Mouse (Mus musculus) midbrain, embryonic 15.5 days (tissue): ENCODE data around the gene Dok4. TPM values are rescaled to one million over a fixed set of nuclear protein-coding genes. Genes with fewer than 3 reads are reported as not detected.

ENCODE experiments used
- ATAC-seq: fragments of 200-750 bp; cut with Nextera tagmentation; replicated peaks from 2 replicates; pipeline ENCODE4 v1.8.0; 2017; ENCODE audit warnings: moderate TSS enrichment
- H3K27ac ChIP-seq: fragments of 300-500 bp; sonication (generic); 2 replicates; pipeline ENCODE4 v1.5.1; 2015; ENCODE audit warnings: mild to moderate bottlenecking, inconsistent platforms
- H3K27me3 ChIP-seq: fragments of 300-500 bp; sonication (generic); replicated peaks from 2 replicates; pipeline ENCODE4 v1.6.1; 2015; ENCODE audit warnings: inconsistent platforms
- H3K36me3 ChIP-seq: fragments of 300-500 bp; sonication (generic); replicated peaks from 2 replicates; pipeline ENCODE4 v1.6.1; 2015; ENCODE audit warnings: inconsistent platforms
- H3K4me1 ChIP-seq: fragments of 300-500 bp; sonication (generic); 2 replicates; pipeline ENCODE4 v1.6.1; 2015; ENCODE audit warnings: inconsistent platforms
- H3K4me2 ChIP-seq: fragments of 300-500 bp; sonication (generic); 2 replicates; pipeline ENCODE4 v1.6.1; 2015; ENCODE audit warnings: inconsistent platforms, mild to moderate bottlenecking, moderate library complexity
- H3K4me3 ChIP-seq: fragments of 300-500 bp; sonication (generic); 2 replicates; pipeline ENCODE4 v1.5.1; 2015; ENCODE audit warnings: mild to moderate bottlenecking, inconsistent platforms
- H3K9ac ChIP-seq: fragments of 300-500 bp; sonication (generic); 2 replicates; pipeline ENCODE4 v1.6.1; 2015; ENCODE audit warnings: mild to moderate bottlenecking, inconsistent platforms
- H3K9me3 ChIP-seq: fragments of 300-500 bp; sonication (generic); 2 replicates; pipeline ENCODE4 v1.6.1; 2016; ENCODE audit warnings: inconsistent platforms
- WGBS: fragments of 180-500 bp; shearing (Covaris S2); methylation state at CpG from one replicate; pipeline ENCODE4 v1.1.7; 2015; ENCODE audit warnings: mixed read lengths; 5-methylcytosine and 5-hydroxymethylcytosine counted together
- polyA plus RNA-seq: library from polyadenylated mRNA; unstranded; fragments of >200 nt; fragmentation: Nextera tagmentation; extraction: Ambion mirVana; gene quantifications from 2 replicates; pipeline ENCODE4 v1.2.1, GENCODE M21; 2015

The Dok4 gene
- polyA plus RNA-seq, 1 experiment from 2014 or later = 92.9 TPM

DNA sequence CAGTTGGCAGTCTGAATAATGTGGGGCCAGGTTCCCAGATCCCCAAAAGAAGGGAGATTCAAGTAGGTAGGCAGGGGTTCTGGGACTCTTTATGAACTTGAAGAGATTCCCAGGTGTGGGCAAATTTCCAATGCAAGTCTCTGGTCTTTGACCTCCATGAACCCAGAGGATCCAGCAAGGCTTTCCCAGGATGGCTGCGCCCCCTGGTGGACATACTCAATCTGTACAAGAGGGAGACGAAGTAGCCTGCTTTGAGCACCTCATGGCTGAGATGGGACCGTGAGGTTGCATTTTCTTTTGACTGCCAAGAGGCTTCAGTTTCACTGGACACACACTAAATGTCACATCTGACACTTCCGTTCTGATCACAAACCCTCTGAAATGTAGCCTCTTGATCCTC lies 32.7 kb upstream of the Dok4 start:
- Histone ChIP-seq H3K36me3 (no peaks in the 10 kb centered on the region), H3K4me2 (no peak overlapping the region), H3K9ac (no peak overlapping the region), H3K27me3 (peaks cover 17% of the 10 kb centered on the region), H3K4me3 (no peak overlapping the region), H3K4me1 (peaks cover 12% of the 10 kb centered on the region), H3K27ac (no peak overlapping the region), H3K9me3 (no peaks in the 10 kb centered on the region)
- WGBS = 12% methylated on average over 4 of the region's 4 CpGs
- no peak for ATAC-seq

DNA sequence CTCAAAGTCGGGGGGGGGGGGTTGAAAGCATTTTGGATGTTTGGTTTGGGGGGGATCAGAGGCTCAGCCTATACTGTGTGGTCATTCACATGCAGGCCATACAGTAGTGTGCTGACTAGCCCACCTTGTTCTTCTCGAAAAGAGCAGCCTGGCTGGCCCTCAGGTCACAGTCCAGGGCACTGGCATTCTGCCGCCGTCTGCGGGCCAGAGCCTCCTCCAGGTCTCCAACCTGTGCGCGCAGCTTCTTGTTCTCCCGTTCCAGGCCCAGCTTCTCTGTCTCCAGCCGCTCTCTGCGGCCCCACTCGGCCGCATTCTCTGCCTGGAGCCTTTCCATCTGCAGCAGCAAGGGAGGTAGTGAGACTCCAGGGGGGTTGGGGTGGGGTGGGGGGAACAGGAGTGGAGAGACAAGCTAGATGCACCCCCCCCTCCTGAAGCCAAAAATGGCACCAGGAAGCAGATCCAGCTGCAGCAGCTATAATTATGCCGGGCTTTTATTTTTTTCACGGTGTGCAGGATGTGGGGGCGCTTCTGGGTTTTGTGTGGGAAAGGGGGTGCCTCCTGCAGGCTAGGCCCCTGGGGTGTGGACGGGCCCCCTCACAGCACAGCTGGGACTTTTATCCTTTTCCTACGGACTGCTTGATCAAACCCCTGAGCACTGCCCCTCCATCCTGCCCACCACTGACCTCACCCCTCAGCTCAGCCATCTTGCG lies 31.6 kb upstream of the Dok4 start:
- Histone ChIP-seq H3K9me3 (no peaks in the 10 kb centered on the region), H3K4me2 (no peak overlapping the region), H3K36me3 (no peaks in the 10 kb centered on the region), H3K27ac (no peak overlapping the region), H3K4me3 (no peak overlapping the region), H3K27me3 (peaks cover 6% of the 10 kb centered on the region), H3K9ac (no peak overlapping the region), H3K4me1 (peaks cover 4% of the 10 kb centered on the region; the same call in 1 of the 2 replicates)
- 75% methylated on average over 18 of the region's 18 CpGs for WGBS
- ATAC-seq = no peak

- 0 out of 2 replicates have a peak, but pooled peaks cover 4% of the 10 kb centered on the region for H3K4me1 ChIP-seq
- no peak overlapping the region for H3K4me2 ChIP-seq
- WGBS = 75% methylated on average over 12 of the region's 12 CpGs
- H3K9ac ChIP-seq = no peak overlapping the region
- no peaks in the 10 kb centered on the region for H3K27me3 ChIP-seq
- no peak overlapping the region for H3K27ac ChIP-seq
- H3K4me3 ChIP-seq = no peak overlapping the region
- ATAC-seq = 0 out of 2 replicates have a peak, but pooled peaks have one; percentile 43
- H3K9me3 ChIP-seq = no peaks in the 10 kb centered on the region
- H3K36me3 ChIP-seq = no peaks in the 10 kb centered on the region
Measured at GRCm38 (mm10) chr8:94904450-94905175, 28.5 kb upstream of the Dok4 start.

DNA sequence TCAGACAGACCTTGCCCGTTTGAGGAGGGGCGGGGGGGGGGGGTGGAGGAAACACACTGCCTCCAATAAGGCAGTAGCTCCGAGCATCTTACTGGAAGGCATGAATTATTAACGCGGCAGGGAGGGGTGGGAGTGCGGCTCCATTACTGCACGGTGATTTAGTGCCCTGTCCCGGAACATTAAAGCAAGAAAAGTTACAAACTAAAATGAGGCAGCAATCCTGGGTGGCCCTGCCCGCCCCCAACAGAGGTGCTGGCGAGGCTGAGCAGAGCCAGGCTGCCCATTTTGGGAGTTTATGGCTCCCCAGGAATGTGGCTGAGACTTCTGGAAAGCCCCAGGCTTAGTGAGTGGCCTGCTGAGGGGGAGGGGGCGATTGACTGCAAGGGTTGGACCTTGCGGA lies 27.6 kb upstream of the Dok4 start:
- ATAC-seq = no peak
- Histone ChIP-seq H3K27ac (no peak overlapping the region), H3K4me1 (0 out of 2 replicates have a peak, but pooled peaks cover 4% of the 10 kb centered on the region), H3K4me3 (no peak overlapping the region), H3K4me2 (no peak overlapping the region), H3K36me3 (no peaks in the 10 kb centered on the region), H3K9me3 (no peaks in the 10 kb centered on the region), H3K27me3 (no peaks in the 10 kb centered on the region), H3K9ac (no peak overlapping the region)
- 58% methylated on average over 12 of the region's 12 CpGs for WGBS

- Histone ChIP-seq H3K4me3 (no peak overlapping the region), H3K9me3 (no peaks in the 10 kb centered on the region), H3K27me3 (no peaks in the 10 kb centered on the region), H3K9ac (no peak overlapping the region), H3K36me3 (no peaks in the 10 kb centered on the region), H3K4me1 (0 out of 2 replicates have a peak, but pooled peaks cover 4% of the 10 kb centered on the region), H3K4me2 (no peak overlapping the region), H3K27ac (no peak overlapping the region)
- no peak for ATAC-seq
- 24% methylated on average over 5 of the region's 5 CpGs for WGBS
Measured at GRCm38 (mm10) chr8:94901031-94901430, 24.9 kb upstream of the Dok4 start.

GRCm38 (mm10) chr8:94900617-94901016 lies 24.5 kb upstream of the Dok4 start:
- no peaks in the 10 kb centered on the region for H3K27me3 ChIP-seq
- no peak overlapping the region for H3K27ac ChIP-seq
- WGBS = 18% methylated on average over 6 of the region's 6 CpGs
- H3K4me1 ChIP-seq = 0 out of 2 replicates have a peak, but pooled peaks cover 4% of the 10 kb centered on the region
- H3K9ac ChIP-seq = no peak overlapping the region
- no peaks in the 10 kb centered on the region for H3K36me3 ChIP-seq
- ATAC-seq = no peak
- H3K9me3 ChIP-seq = no peaks in the 10 kb centered on the region
- H3K4me2 ChIP-seq = no peak overlapping the region
- H3K4me3 ChIP-seq = no peak overlapping the region

- Histone ChIP-seq H3K4me3 (no peak overlapping the region), H3K36me3 (no peaks in the 10 kb centered on the region), H3K27ac (no peak overlapping the region), H3K4me1 (no peaks in the 10 kb centered on the region), H3K27me3 (no peaks in the 10 kb centered on the region), H3K9ac (no peak overlapping the region), H3K4me2 (peak overlapping the region; percentile 31), H3K9me3 (no peaks in the 10 kb centered on the region)
- 17% methylated on average over 11 of the region's 11 CpGs for WGBS
- ATAC-seq = 0 out of 2 replicates have a peak, but pooled peaks have one; percentile 62
Measured at GRCm38 (mm10) chr8:94899262-94899661, 23.1 kb upstream of the Dok4 start.

DNA sequence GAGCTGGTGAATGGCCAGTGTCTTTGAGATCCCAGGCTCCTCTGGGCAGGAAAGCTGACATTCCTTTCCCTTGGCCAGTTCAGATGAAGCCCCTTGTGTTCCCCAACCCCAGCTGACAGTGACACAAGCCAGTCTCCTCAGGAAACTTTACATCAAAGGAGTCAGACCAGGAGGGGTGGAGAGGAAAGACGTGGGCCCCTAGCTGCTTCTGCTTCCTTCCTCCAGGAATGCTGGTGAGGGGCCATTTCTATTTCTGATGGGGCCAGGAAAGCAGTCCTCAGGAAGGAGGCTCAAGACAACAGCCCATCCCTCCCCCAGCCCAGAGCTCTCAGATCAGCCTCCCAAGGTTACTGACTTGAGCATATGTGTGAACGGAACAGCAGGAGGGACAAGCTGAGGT lies 16.8 kb upstream of the Dok4 start:
- 55% methylated on average over 2 of the region's 2 CpGs for WGBS
- Histone ChIP-seq H3K4me2 (no peak overlapping the region), H3K27me3 (no peaks in the 10 kb centered on the region), H3K4me1 (no peaks in the 10 kb centered on the region), H3K4me3 (no peak overlapping the region), H3K9ac (no peak overlapping the region), H3K27ac (no peak overlapping the region), H3K36me3 (no peaks in the 10 kb centered on the region), H3K9me3 (no peaks in the 10 kb centered on the region)
- no peak for ATAC-seq

DNA sequence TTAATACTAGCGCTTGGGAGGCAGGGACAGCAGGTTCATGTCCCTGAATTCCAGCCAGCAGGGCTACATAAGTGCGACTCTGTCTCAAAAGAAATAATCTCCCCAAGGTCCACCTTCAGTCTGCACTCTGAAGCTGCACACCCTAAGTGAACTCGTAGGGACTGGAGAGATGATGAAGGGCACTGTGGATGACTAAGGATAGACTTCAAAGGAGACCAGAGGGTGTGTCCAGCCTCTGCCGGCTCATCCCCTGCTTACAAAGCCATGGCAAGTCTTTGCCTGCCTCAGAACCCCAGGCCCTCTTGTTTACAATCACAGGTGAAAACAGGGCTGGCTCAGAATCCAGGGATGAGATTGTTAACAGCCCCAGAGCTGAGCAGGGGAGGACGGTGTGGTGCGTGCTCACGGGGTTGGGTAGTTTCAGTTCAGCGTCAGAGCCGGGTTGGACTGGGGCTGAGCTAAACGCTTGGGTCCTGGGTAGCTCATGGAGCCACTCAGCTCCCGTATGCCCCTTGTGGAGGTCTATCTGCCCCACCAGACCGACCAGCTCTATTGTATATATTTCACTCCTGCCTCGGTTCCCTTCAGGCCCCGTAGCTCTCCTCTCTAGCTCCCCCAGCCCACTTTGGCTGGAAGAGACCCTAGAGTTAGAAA lies 12.4 kb upstream of the Dok4 start:
- Histone ChIP-seq H3K9me3 (no peaks in the 10 kb centered on the region), H3K27me3 (no peaks in the 10 kb centered on the region), H3K9ac (no peak overlapping the region), H3K4me1 (no peaks in the 10 kb centered on the region), H3K36me3 (no peaks in the 10 kb centered on the region), H3K4me2 (no peak overlapping the region), H3K27ac (no peak overlapping the region), H3K4me3 (no peak overlapping the region)
- ATAC-seq = no peak
- 37% methylated on average over 14 of the region's 14 CpGs for WGBS

GRCm38 (mm10) chr8:94880742-94881141 lies 4.6 kb upstream of the Dok4 start:
- H3K9ac ChIP-seq = no peak overlapping the region
- no peak overlapping the region for H3K27ac ChIP-seq
- 75% methylated on average over 4 of the region's 4 CpGs for WGBS
- no peaks in the 10 kb centered on the region for H3K36me3 ChIP-seq
- H3K27me3 ChIP-seq = 0 out of 2 replicates have a peak, but pooled peaks cover under 1% of the 10 kb centered on the region
- H3K4me2 ChIP-seq = no peak overlapping the region
- no peak overlapping the region for H3K4me3 ChIP-seq
- no peak for ATAC-seq
- no peaks in the 10 kb centered on the region for H3K9me3 ChIP-seq
- H3K4me1 ChIP-seq = peaks cover 8% of the 10 kb centered on the region

DNA sequence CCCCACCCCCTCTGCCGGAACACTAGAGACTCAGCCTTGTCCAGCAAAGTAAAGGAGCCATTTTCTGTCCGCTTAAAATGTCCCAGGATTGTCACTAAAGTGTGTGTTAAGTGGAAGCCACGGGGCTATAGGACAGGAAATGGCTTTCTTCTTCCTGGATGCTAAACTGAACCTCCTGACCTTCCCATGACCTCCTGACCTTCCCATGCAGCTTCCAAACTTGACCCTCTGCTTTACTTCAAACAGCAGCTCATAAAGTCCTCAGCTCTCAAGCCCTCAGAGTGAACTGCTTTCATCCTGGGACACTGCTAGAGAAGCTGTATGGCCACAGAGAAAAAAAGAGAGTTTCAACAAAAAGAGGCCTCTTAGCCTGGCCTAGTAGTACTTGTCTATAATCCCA lies 690 bp upstream of the Dok4 start:
- Histone ChIP-seq H3K27me3 (peaks cover 21% of the 10 kb centered on the region), H3K9me3 (no peaks in the 10 kb centered on the region), H3K36me3 (no peaks in the 10 kb centered on the region), H3K4me2 (peak overlapping the region; percentile 94; the same call in 1 of the 2 replicates), H3K27ac (no peak overlapping the region), H3K4me1 (peaks cover 24% of the 10 kb centered on the region), H3K4me3 (no peak overlapping the region), H3K9ac (no peak overlapping the region)
- no peak for ATAC-seq
- 45% methylated on average over 3 of the region's 3 CpGs for WGBS

DNA sequence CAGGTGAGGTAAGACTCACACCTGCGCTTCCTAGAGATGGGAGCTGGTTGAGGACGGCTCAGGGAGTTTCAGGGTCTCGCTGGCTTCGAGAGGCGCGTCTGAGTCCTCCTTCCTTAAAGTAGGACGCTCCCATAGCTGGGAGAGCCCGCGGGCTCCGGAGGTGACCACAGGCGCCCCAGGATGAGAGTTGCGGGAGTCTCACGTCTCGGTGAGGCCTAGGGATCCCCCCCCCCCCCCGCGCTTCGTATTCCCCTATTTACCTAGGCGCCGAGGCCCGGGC lies 319 bp downstream of the Dok4 start:
- no peaks in the 10 kb centered on the region for H3K36me3 ChIP-seq
- H3K4me1 ChIP-seq = peaks cover 31% of the 10 kb centered on the region
- H3K4me3 ChIP-seq = peak overlapping the region; percentile 52
- no peaks in the 10 kb centered on the region for H3K9me3 ChIP-seq
- H3K27me3 ChIP-seq = peaks cover 21% of the 10 kb centered on the region
- H3K9ac ChIP-seq = peak overlapping the region; percentile 50
- no peak overlapping the region for H3K27ac ChIP-seq
- ATAC-seq = no peak
- WGBS = under 1% methylated on average over 18 of the region's 20 CpGs
- peak overlapping the region; percentile 94 for H3K4me2 ChIP-seq
